ENCODE assay signal across 7 mouse cellular contexts in genomic region chr1:176836562-176836961, GRCm38 (mm10). TPM values are rescaled to one million over a fixed set of nuclear protein-coding genes. Genes with fewer than 3 reads are reported as not detected.
DNase-seq lines count a peak whose midpoint lies in the region; ATAC-seq and TF ChIP-seq lines count a peak whose summit lies in the region.
"Not testable (repeated sequence)": the region's sequence is repeated elsewhere in the genome, so short reads cannot be mapped to it uniquely, and the experiment has no call there.

No protein-coding gene starts in this region.

- not testable (repeated sequence) for ATAC-seq in heart, embryonic 14.5 days (ENCODE audit: insufficient number of reproducible peaks, insufficient read depth, low FRiP score, low read depth); liver, embryonic 11.5 days (replicated peaks; ENCODE audit: low FRiP score); liver, embryonic 15.5 days (ENCODE audit: insufficient read depth); lung, embryonic 15.5 days (ENCODE audit: borderline replicate concordance, extremely low read depth, low FRiP score, low TSS enrichment)
- peak; percentile 29 for ATAC-seq in megakaryocyte progenitor cell, adult 5-6 weeks (replicated peaks; ENCODE audit: poor library complexity)

- H3K27ac ChIP-seq in MEL (ENCODE audit: control insufficient read depth, low read depth, low read length), result peak overlapping the region; percentile 97
- not testable (repeated sequence) for H3K27ac ChIP-seq in heart, embryonic 10.5 days; heart, embryonic 14.5 days (replicated peaks in 1 of 2; ENCODE audit: control insufficient read depth in 1 of 2, insufficient read depth in 1 of 2, low read depth in 2 of 2, low read length in 2 of 2); liver, embryonic 11.5 days (ENCODE audit: low read depth, low read length); liver, embryonic 15.5 days (replicated peaks); lung, embryonic 15.5 days

- 29% methylated on average over 7 of the region's 7 CpGs for WGBS in heart, embryonic 10.5 days
- 14% methylated on average over 7 of the region's 7 CpGs for WGBS in heart, embryonic 14.5 days
- WGBS in liver, embryonic 11.5 days, result 35% methylated on average over 7 of the region's 7 CpGs
- WGBS in liver, embryonic 15.5 days (ENCODE audit: insufficient replicate concordance), result 11% methylated on average over 7 of the region's 7 CpGs
- WGBS in lung, embryonic 15.5 days, result 42% methylated on average over 7 of the region's 7 CpGs

- H3K27me3 ChIP-seq in MEL (ENCODE audit: control insufficient read depth in 1 of 2, insufficient read depth in 2 of 2, low read length in 2 of 2); heart, embryonic 10.5 days (ENCODE audit: insufficient read depth, poor library complexity, severe bottlenecking); heart, embryonic 14.5 days (ENCODE audit: control insufficient read depth, insufficient read depth, low read length); liver, embryonic 11.5 days (replicated peaks; ENCODE audit: control insufficient read depth, insufficient read depth, low read length); lung, embryonic 15.5 days: not testable (repeated sequence)
- H3K27me3 ChIP-seq in liver, embryonic 15.5 days, result peaks cover 13% of the 10 kb centered on the region

- peak; percentile 82 for DNase-seq in MEL (ENCODE audit: low read depth, low spot score)
- not testable (repeated sequence) for DNase-seq in heart, embryonic 10.5 days (ENCODE audit: low spot score); liver, embryonic 11.5 days (ENCODE audit: low spot score)

- peak; percentile 86 to 90 for TF ChIP-seq EP300 in MEL (IDR thresholded peaks at IDR 0.05; ENCODE audit: low read depth in 1 of 2, low read length in 2 of 2)

- peak overlapping the region; percentile 71 for H3K9ac ChIP-seq in MEL (ENCODE audit: control insufficient read depth, low read depth, low read length, poor library complexity, severe bottlenecking)
- not testable (repeated sequence) for H3K9ac ChIP-seq in heart, embryonic 14.5 days (ENCODE audit: low read length); liver, embryonic 11.5 days (ENCODE audit: low read depth, low read length); liver, embryonic 15.5 days; lung, embryonic 15.5 days

- not testable (repeated sequence) for TF ChIP-seq POLR2A in MEL (IDR thresholded peaks at IDR 0.05; ENCODE audit: control insufficient read depth in 1 of 2, insufficient read depth in 1 of 2, low read depth in 1 of 2, low read length in 2 of 2, poor library complexity in 1 of 2)

- peak overlapping the region; percentile 87 for H3K4me2 ChIP-seq in heart, embryonic 14.5 days (ENCODE audit: low read length)
- H3K4me2 ChIP-seq in liver, embryonic 11.5 days, result peak overlapping the region; percentile 93
- peak overlapping the region; percentile 84 for H3K4me2 ChIP-seq in liver, embryonic 15.5 days
- peak overlapping the region; percentile 10; the same call in 1 of the 2 replicates for H3K4me2 ChIP-seq in lung, embryonic 15.5 days

- H3K4me1 ChIP-seq in MEL (ENCODE audit: control insufficient read depth in 1 of 2, insufficient read depth in 2 of 2, low read length in 2 of 2), result peaks cover 8 to 21% of the 10 kb centered on the region in 2 experiments
- H3K4me1 ChIP-seq in heart, embryonic 10.5 days, result peaks cover 12% of the 10 kb centered on the region
- not testable (repeated sequence) for H3K4me1 ChIP-seq in heart, embryonic 14.5 days (ENCODE audit: control insufficient read depth in 2 of 2, insufficient read depth in 2 of 2, low read length in 2 of 2); liver, embryonic 11.5 days (replicated peaks; ENCODE audit: control insufficient read depth, insufficient read depth, low read length); lung, embryonic 15.5 days
- peaks cover 21% of the 10 kb centered on the region for H3K4me1 ChIP-seq in liver, embryonic 15.5 days (replicated peaks)

- H3K36me3 ChIP-seq in MEL (ENCODE audit: control insufficient read depth in 1 of 2, insufficient read depth in 2 of 2, low read length in 2 of 2), result peaks cover 0 to 11% of the 10 kb centered on the region in 2 experiments; a peak in 2 of 4 replicates
- not testable (repeated sequence) for H3K36me3 ChIP-seq in heart, embryonic 10.5 days; heart, embryonic 14.5 days (ENCODE audit: control insufficient read depth, insufficient read depth, low read length); liver, embryonic 11.5 days (ENCODE audit: control insufficient read depth, insufficient read depth, low read length); liver, embryonic 15.5 days (replicated peaks); lung, embryonic 15.5 days

- not testable (repeated sequence) for H3K9me3 ChIP-seq in MEL (replicated peaks; ENCODE audit: insufficient read depth, low read length); heart, embryonic 10.5 days; heart, embryonic 14.5 days (ENCODE audit: control insufficient read depth, low read length); liver, embryonic 11.5 days (ENCODE audit: control insufficient read depth, low read length); liver, embryonic 15.5 days (replicated peaks); lung, embryonic 15.5 days

- H3K79me2 ChIP-seq in MEL (ENCODE audit: control insufficient read depth, insufficient read depth, low read length, poor library complexity), result peaks cover 18% of the 10 kb centered on the region

- not testable (repeated sequence) for TF ChIP-seq CTCF in MEL (IDR thresholded peaks at IDR 0.05 in 2 of 3, conservative IDR thresholded peaks at IDR 0.05 in 1 of 3; ENCODE audit: control insufficient read depth in 1 of 3, insufficient read depth in 1 of 3, low read depth in 2 of 3, low read length in 3 of 3, poor library complexity in 1 of 3, severe bottlenecking in 1 of 3)

- TF ChIP-seq RAD21 in MEL (IDR thresholded peaks at IDR 0.05; ENCODE audit: low read depth, low read length), result not testable (repeated sequence)

- H3K4me3 ChIP-seq in MEL (ENCODE audit: control insufficient read depth in 1 of 2, insufficient read depth in 1 of 2, low read depth in 2 of 2, low read length in 2 of 2), result peak overlapping the region; percentile 61 to 78
- H3K4me3 ChIP-seq in heart, embryonic 10.5 days, result peak overlapping the region; percentile 31; the same call in 1 of the 2 replicates
- peak overlapping the region; percentile 31 to 53 for H3K4me3 ChIP-seq in heart, embryonic 14.5 days (ENCODE audit: control insufficient read depth in 1 of 2, insufficient read depth in 1 of 2, low read depth in 1 of 2, low read length in 2 of 2)
- H3K4me3 ChIP-seq in liver, embryonic 11.5 days (ENCODE audit: low read depth, low read length), result 0 out of 2 replicates have a peak overlapping the region, but pooled peaks have one; percentile 15
- H3K4me3 ChIP-seq in liver, embryonic 15.5 days (replicated peaks), result peak overlapping the region; percentile 33
- not testable (repeated sequence) for H3K4me3 ChIP-seq in lung, embryonic 15.5 days

TF ChIP-seq in MEL, 35 proteins besides CTCF, POLR2A, EP300 and RAD21 (continues in another document):
- TF ChIP-seq NELFE (IDR thresholded peaks at IDR 0.05; ENCODE audit: low read depth, low read length) (peak; percentile 27; the same call in 1 of the 2 replicates), RCOR1 (IDR thresholded peaks at IDR 0.05; ENCODE audit: low read depth, low read length) (peak; percentile 55; the same call in 1 of the 2 replicates), E2F4 (IDR thresholded peaks at IDR 0.05; ENCODE audit: borderline replicate concordance, low read depth, low read length) (peak; percentile 97), TBP (IDR thresholded peaks at IDR 0.05; ENCODE audit: low read depth, low read length) (peak; percentile 71), MYB (IDR thresholded peaks at IDR 0.05; ENCODE audit: low read depth, low read length) (peak; percentile 89), TCF12 (IDR thresholded peaks at IDR 0.05; ENCODE audit: low read depth, low read length) (peak; percentile 72), SIN3A (IDR thresholded peaks at IDR 0.05; ENCODE audit: low read length) (peak; percentile 78)

RNA-seq across cellular contexts. Expression of gene Sdccag8, which starts 22.1 kb away (rescaled TPM):
- 4.6 and 4.9 TPM in 2 replicates for total RNA-seq in MEL (2012; rRNA removed)
- polyA plus RNA-seq in MEL (2012; ENCODE audit: insufficient read depth in 1 of 2, insufficient read length in 2 of 2, low read depth in 1 of 2, low replicate concordance in 2 of 2, missing spikeins in 1 of 2), result 1 to 10 TPM in 1 of 2 experiments, not detected in 1; 7.8 TPM
- polyA plus RNA-seq in heart, embryonic 10.5 days (2016; fragmentation: Nextera tagmentation; extraction: Ambion mirVana), result 10.0 and 10.4 TPM in 2 replicates
- polyA plus RNA-seq in heart, embryonic 14.5 days (2014; fragmentation: Nextera tagmentation; extraction: Ambion mirVana), result 9.5 and 12.1 TPM in 2 replicates
- 9.4 and 11.7 TPM in 2 replicates for polyA plus RNA-seq in liver, embryonic 11.5 days (2014; fragmentation: Nextera tagmentation; extraction: Ambion mirVana)
- polyA plus RNA-seq in liver, embryonic 15.5 days (2015; fragmentation: Nextera tagmentation; extraction: Ambion mirVana), result 4.4 and 5.0 TPM in 2 replicates
- 12.2 and 14.4 TPM in 2 replicates for polyA plus RNA-seq in lung, embryonic 15.5 days (2015; fragmentation: Nextera tagmentation; extraction: Ambion mirVana)
- 9.4 and 12.8 TPM in 2 replicates for total RNA-seq in megakaryocyte progenitor cell, adult 5-6 weeks (2015)
- 23.2 and 25.4 TPM in 2 replicates for total RNA-seq in megakaryocyte progenitor cell, adult 5-6 weeks (2017)

RNA-seq across cellular contexts. Expression of gene Cep170, which starts 22.7 kb away (rescaled TPM):
- 9.2 and 10.8 TPM in 2 replicates for total RNA-seq in MEL (2012; rRNA removed)
- polyA plus RNA-seq in MEL (2012; ENCODE audit: insufficient read depth in 1 of 2, insufficient read length in 2 of 2, low read depth in 1 of 2, low replicate concordance in 2 of 2, missing spikeins in 1 of 2), result 100 to 1,000 TPM in 1 of 2 experiments, 10 to 100 TPM in 1; 13.9 to 423 TPM
- polyA plus RNA-seq in heart, embryonic 10.5 days (2016; fragmentation: Nextera tagmentation; extraction: Ambion mirVana), result 24.6 and 25.1 TPM in 2 replicates
- polyA plus RNA-seq in heart, embryonic 14.5 days (2014; fragmentation: Nextera tagmentation; extraction: Ambion mirVana), result 21.5 and 27.5 TPM in 2 replicates
- polyA plus RNA-seq in liver, embryonic 11.5 days (2014; fragmentation: Nextera tagmentation; extraction: Ambion mirVana), result 17.5 and 18.6 TPM in 2 replicates
- polyA plus RNA-seq in liver, embryonic 15.5 days (2015; fragmentation: Nextera tagmentation; extraction: Ambion mirVana), result 4.8 and 7.3 TPM in 2 replicates
- 22.1 and 22.9 TPM in 2 replicates for polyA plus RNA-seq in lung, embryonic 15.5 days (2015; fragmentation: Nextera tagmentation; extraction: Ambion mirVana)
- 32.9 and 42.4 TPM in 2 replicates for total RNA-seq in megakaryocyte progenitor cell, adult 5-6 weeks (2015)
- 28.2 and 32.0 TPM in 2 replicates for total RNA-seq in megakaryocyte progenitor cell, adult 5-6 weeks (2017)

Comparison
In these comparisons a context has a peak if more than half of its experiments do, and no peak if none do; other contexts are left out.
1. H3K4me2 ChIP-seq: peak in every context shown above with its lines; median percentile 93 in liver, embryonic 11.5 days; 87 in heart, embryonic 14.5 days; 84 in liver, embryonic 15.5 days; 10 in lung, embryonic 15.5 days.